Mouse (Mus musculus) lung, postnatal 4 days (tissue): ENCODE data around the gene Anp32e.
"Not testable (repeated sequence)": the region's sequence is repeated elsewhere in the genome, so short reads cannot be mapped to it uniquely, and the experiment has no call there.

Experiments used
- DNase-seq, 2 experiments: peaks; one replicate each; pipeline ENCODE4 v3.0.0; 2021

Anp32e gene

DNA sequence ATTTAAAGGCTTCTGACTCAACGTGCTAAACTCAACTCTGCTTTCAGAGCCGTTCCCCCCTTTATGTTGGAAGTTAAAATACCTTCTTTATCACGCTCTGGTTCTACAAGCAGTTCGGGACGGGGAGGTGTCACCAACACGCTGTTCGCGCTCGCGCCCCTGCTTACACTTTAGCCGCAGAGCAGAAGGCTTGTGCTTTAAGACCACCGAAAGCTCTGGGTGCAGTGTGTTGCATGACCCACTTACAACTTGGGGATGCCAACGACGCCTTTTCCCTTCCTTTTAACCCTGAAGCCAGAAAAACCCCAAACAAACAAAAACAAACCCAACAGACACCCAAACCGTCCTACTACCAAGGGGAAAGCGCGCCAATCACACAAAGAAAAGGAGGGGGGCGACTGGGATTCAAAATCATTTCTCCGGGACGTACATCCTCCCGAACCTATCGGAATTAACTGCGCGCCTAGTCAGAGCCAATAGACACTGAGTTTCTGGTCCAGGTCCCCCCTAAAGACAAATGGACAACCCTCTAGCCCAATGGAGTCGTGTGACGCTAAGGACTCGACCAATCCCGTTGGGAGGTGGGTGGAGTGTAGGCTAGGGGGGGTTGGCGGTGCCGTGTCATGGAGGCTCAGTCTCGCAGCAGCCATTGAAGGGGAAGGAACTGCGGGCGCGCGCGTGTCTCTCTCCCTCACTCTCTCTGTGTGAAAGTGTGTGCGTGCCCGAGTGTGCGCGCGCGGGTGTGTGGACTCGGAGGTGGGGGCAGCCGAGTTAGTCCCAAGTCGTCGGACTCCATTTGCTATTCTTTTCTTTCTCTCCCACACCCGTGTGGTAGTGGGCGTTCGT lies at the start of gene Anp32e:
Gene Anp32e (plus strand): TSS at position 589 of the 846 bp plus-strand sequence.
- DNase-seq, result peak; percentile 97 to 98

DNA sequence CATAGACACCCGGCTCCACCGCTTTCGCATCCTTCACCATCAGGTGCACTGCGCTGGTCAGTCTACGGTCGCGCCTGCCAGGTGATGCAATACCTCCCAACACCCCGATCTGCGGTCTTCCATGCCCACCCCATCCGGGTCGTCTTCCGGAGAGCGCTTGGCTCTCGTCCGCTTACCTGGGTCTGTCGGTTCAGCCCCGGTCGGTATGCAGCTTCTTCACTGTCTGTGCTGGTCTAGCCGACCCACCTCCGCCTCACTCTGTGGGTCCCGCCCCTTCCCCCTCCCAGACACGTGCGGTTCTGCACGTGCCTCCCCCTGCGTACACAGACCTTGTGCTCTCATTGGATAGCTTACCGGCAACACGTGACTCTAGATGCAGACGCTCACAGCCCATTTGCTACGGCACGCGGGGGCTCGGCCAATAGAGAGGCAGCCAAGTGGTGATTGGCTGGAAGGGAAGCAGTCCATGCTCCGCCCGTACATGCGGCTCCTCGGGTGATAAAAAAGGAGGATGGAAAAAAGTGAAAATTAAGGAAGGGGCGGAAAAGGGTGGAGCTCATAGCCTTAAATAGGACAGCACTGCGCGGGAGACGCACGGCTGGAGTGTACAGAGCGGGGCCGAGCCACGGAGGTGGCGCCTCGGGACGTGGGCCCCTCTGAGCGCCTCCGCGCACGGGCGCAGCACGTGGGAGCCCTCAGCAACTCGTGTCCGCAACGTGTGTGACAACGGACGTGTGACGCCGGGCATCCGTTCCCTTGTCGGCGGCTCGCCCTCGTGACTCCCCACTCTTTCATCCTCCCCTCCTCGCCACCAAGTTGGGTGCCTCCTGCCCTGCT lies 46.8 kb upstream of the Anp32e start, which contains the start of gene Ciart:
Gene Ciart (minus strand): TSS at position 273 of the 837 bp plus-strand sequence.
- DNase-seq, result peak; percentile 91 to 96

DNA sequence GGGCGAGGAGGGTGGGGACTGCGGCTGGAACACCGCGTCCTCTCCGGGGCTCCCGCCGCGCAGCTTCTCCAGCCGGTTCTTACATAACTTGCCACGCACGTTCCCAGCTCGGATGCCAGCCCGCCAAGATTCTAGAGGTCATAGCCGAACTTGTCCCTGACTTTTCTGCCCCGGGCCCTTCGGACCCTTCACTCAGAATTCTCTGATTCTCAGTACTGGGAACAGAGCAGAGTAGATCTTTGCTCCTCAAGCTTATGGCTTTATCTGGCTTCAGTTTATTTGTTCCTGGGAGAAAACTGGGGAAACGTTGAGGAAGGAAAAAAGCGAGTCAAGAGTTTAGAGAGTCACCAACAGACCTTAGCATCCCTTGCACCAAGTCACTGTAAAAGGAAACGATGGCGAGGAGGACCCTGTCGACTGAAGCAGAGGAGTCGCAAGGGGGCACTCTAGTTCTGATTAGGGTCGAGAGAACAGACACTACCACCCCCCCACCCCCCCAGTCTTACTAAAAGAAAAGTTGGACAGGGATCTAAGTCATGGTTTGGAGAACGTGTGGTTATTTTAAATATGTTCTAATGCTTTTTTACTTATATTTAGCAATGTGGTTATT lies 46.1 kb upstream of the Anp32e start:
- peak; percentile 67 to 82 for DNase-seq

DNA sequence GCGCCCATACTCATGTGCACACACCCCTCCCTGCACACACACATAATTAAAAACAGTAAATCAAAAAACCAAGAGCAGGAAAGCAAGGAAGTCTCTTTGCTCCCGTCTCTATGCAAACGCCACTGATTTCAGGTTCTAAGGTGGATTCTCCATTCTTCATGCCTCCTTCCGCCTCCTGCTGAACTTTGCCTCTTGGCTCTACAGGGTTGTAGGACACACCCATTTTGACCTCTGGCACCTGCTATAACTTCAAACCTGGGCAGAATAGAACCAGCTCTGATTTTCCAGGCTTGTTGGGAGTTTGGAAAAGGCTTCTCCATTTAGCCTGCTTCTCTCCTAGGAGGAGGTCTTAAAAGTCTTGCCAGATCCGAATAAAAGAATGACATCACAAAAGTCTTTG lies 44.6 kb upstream of the Anp32e start:
- DNase-seq, result no peak

DNA sequence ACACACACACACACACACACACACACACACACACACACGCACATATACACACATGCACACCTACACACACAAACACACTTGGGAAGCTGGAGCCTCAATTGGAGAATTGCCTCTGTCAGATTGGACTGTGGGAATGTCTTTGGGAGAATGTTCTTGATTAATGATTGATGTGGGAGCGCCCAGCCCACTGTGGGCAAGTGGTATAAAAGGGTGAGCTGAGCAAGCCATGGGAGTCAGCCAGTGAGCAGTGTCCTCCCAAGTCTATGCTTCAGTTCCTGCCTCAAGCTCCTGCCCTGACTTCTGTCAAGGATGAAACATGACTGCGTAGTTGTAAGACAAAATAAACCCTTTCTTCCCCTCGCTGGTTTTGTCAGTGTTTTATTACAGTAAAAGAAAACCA lies 41.5 kb upstream of the Anp32e start:
- DNase-seq, result no peak

DNA sequence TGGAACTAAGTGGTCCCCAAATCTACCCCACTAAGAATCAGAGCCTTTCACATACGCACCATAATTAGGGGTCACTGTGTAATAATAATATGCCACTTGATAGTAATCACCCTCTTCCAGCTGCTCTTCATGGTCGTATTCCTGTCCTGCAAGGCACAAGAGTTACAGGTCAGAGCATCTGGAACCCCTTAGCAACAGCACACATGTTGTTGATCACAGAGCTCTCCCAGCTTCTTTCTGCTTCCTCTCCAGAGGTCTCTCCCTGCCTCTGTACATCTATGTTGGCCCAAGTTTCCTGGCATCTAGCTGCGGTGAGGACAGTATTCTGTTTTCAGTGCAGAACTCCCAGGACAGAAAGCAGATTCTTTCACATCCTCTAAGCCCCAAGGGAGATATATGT lies 39.4 kb upstream of the Anp32e start:
- no peak for DNase-seq

DNA sequence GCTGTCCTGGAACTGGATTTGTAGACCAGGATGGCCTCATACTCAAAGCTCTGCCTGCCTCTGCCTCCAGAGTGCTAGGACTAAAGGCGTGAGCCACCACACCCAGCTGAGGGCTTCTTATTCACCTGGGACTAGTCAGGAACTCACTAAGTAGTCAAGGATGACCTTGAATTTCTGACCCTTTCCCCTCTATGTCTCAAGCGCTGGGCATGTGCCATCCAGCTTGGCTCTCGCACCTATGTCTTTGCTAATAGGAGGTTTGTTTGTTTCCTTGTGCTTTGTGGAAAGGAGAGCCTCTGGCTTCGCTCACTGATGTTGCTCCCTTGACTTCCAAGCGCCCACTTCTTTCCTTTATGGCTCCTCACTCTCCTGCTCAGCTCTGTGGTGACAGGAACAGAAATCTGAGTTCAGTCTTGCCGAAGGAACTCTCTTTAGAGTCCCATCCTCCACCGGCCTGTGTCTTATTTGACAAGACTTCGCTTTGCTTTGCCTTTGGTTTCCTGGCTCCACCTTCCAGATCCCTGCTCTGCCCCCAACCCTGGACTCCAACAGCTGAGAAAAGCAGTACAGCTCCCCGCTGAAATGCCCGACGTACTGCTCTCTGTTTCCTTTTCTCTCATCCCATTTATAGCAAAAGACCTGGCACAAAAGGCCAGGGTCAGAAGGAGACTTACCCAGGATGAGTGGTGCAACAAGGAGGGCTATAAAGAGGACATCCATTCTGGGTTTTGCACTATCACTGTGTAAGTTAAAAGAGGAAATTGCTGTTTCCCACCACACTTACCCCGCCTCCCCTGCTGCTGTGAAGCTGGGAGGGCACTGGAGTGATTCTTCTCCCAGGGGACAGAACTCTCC lies 37.6 kb upstream of the Anp32e start, which contains the start of gene BC028528:
Gene BC028528 (minus strand): TSS at position 795 of the 855 bp plus-strand sequence.
- DNase-seq, result peak; percentile 75 to 80

DNA sequence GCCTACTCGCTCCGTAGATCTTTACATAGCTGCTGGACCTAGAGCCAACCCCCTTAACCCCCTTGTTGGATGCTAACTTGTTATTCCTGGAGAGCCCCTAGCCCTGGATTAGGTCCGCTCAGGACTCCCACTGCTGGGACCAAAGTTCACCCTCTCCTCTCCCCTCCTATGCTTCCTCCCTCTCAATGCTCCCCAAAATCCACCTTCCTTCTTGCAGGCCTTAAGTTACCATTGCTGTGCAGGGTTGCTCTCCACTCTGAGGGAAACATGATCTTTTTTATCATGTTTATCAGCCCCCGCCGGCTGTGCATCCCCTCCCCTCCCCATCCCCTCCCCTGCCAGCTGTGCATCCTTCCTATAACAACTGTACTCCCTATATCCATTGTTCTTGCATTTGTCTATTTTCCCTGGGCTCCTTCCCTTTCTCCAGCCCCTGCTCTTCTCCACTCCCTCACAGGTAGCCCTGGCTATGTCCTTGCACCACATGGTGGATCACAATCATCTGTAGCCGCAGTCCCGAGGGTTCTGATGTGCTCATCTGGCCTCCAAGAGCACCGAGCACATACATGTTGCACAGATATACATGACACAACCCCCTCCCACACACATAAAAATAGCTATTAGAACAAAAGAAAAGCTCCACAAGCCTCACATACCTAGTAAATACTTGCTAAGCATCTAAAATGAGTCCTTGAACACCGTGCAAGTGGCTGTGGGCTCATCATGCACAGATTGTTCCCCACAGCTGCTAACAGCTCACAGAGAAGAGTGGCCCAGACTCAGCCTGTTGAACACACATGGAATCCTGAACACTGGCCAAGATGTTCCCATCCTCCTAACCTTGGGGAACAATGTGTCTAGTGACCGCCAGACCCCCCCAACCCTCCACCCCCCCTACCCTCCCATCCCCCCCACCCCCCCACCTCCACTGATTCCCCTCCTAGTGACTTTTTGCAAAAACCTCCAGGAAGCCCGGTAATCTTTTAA lies 36.7 kb upstream of the Anp32e start:
- DNase-seq, result peak in 1 of 2 experiments; percentile 49

DNA sequence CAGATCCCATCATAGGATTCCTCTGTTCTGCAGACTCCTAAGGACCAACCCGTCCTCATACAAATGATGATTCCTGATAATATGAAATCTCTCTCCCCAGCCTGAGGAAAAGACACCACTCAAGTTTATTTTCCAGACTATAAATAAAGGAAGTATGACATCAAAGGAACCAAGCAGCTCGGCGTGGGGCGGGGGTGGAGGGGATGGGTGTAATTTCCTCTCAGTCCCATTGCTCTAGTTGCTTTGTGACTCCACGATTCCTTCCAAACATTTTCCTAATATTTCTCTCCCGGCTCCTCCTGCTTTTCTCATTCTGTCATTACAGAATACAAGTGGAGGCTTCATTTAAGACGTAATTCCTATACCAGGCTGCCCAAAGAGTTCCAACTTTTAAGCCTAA lies 35.9 kb upstream of the Anp32e start:
- peak; percentile 69 to 73 for DNase-seq

DNA sequence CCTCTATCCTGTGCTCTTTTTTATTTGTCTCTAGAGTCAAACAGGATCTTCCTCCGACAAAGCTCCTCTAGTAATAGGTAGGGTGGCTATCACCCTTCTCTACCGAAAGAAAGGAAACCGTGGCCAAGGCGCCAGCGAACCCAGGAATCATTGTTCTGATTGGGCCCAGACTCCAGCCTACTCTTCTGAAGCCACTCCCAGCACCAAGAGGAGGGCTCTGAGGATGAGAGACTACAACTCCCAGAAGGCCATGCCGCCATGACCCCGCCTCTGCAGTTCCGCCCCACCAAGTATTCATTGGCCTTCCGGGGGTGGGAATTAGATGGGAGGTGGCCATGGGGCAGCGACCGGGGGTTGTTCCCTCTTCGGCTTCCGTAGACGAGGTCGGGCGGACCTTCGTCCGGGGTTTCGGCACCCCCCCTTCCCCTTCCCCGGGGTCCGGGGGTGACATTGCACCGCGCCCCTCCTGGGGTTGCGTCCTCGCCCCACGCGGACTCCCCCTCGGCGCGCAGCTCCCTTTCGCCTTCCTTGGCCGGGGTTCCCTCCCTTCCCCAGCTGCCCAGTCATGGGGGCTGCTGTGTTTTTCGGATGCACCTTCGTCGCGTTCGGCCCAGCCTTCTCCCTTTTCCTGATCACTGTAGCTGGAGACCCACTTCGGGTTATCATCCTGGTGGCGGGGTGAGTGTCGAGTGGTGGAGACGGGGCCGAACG lies 35.3 kb upstream of the Anp32e start, which contains the start of gene Aph1a:
Gene Aph1a (plus strand): TSS at position 364 of the 711 bp plus-strand sequence.
- peak; percentile 97 to 99 for DNase-seq

DNA sequence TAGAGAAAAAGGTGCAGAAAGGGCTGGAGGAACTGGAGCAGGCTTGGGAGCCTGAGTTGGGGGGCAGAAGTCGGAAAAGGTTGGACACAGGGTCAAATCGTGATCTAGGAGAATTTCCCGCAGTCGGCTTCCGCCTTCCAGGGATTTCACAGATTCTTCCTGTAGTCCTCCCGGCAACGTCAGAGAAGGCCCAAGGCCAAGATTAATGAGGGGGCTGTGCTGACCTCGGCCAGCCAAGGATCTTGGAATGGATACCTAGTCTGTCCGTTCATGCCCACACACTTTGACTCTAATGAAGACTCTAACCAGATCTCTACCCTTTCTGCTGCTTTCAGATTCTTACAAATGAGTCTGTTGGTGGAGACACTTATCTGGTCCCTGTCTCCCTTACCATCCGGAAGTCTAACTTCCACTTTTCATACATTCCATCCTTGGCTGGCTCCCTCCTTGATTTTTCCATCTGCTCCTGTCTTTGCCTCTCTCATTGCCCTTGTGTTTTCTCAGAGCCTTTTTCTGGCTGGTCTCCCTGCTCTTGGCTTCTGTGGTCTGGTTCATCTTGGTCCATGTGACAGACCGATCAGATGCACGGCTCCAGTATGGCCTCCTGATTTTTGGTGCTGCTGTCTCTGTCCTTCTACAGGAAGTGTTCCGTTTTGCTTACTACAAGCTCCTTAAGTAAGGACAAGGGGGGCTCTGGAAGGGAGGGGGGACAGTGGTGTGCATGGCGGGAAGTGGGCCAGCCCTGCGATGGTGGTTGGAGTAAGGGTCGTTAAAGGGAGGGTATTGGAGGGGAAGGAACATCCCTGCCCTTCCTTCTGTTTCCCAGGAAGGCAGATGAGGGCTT lies 34.5 kb upstream of the Anp32e start:
- DNase-seq, result peak; percentile 77 to 80

DNA sequence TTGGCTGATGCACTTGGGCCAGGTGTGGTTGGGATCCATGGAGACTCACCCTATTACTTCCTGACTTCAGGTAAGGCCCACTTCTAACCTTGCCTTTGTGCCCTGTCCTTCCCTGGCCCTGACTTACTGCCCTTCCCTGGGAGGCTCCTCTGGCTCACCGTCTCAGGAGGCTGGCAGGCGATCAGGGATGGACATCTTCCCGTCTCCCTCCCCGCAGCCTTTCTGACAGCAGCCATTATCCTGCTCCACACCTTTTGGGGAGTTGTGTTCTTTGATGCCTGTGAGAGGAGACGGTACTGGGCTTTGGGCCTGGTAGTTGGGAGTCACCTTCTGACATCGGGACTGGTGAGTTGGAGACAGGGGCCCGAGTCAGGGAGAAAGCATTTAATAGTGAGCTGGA lies 33.5 kb upstream of the Anp32e start:
- DNase-seq, result not testable (repeated sequence)

DNA sequence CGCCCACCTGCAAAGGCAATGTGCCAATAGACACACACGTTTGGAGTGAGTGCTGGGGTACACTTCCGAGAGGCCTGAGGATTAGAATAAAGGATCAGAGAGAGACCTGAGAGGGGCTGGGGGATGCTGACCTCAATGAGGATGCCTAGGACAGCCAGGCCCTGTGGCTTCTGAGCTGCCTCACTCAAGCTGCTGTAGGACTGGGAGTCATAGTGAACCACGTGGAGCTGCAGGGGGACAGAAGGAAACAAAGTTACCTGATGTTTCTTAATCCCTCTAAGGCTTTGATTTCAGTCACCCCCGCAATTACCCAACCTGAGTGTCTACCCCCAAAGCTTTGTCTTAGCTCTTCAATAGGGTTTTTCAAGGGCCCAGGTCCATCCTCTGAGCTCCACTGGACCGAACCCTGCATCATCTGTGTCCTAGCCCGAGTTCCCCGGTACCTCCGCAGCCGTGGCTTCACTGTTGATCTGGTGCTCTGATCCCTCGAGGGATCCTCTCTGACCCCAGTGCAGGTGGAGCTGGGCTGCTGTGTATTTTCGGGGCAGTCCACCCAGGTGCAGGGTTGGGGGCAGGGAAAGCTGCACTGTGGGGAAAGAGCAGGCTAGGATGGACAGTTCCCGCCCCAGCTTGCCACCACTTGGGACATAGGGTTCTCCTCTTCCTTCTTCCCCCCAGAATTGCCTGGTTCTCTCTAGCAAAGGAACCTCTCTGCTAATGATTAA lies 29.1 kb upstream of the Anp32e start:
- no peak for DNase-seq

DNA sequence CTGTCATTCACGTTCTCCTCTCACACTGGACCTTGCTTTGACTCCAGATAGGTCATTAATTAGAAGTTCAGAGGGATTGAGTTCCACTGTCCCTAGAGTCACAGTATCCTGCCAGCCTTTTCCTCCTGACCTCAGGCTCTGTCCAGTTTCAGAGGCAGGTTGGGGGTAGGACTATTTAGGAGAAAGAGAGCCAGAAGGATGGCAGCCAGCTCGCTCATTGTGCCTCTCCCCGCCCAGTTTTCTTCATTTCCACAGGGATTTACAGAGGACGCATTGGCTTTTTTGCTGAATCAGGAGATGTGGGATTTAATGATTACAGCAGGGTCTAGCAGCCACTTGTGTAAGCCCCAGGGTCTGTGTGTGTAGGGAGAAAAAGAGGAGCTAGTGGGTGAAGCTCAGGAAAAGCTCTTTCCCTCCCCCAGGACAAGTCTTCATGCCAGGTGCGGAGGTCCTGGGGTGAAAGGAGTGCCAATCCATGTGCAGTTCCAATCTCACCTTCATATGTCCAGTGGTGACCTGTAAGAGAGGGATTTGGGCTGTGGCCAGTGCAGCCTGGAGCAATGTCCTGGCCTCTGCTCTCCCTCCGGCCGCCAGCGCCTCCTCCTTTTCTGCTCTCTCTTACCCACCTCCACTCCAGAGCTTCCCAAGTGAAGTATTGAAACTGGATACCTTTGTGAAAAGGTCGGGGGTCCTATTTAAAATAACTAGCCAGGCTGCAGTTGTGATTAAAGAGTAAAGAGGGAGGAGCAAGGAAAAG lies 27.3 kb upstream of the Anp32e start:
- DNase-seq, result no peak

DNA sequence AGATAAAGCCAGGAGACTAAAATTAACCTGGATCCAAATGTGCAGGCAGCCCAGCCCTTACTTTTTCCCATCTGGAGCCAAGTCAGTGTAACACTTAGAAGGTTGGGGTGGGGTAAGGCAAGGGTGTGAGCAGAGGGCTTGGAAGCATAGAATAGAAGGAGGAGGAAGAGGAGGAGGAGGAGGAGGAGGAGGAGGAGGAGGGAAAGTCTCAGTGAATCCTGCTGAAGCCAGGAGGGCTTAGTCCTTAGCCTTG lies 26.7 kb upstream of the Anp32e start:
- DNase-seq, result no peak

DNA sequence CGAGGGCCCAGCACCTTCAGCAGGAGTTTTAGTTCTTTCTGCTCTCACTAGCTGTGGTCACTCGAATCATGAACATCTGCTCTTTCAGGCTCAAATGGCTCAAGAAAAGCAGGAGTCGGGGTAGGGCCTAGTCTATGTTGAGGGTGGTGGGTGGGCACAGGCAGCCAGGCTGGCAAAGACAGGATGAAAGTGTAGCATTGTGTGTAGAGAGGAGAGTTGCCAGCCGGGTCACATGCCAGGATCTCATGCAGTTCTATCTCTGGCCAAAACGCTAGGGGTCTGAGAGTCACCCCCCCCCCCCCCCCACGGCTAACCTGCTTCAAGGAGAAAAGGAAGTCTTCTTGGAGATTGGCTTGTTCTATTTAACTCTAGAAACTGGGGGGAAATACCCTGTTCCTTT lies 26.4 kb upstream of the Anp32e start:
- DNase-seq, result no peak

DNA sequence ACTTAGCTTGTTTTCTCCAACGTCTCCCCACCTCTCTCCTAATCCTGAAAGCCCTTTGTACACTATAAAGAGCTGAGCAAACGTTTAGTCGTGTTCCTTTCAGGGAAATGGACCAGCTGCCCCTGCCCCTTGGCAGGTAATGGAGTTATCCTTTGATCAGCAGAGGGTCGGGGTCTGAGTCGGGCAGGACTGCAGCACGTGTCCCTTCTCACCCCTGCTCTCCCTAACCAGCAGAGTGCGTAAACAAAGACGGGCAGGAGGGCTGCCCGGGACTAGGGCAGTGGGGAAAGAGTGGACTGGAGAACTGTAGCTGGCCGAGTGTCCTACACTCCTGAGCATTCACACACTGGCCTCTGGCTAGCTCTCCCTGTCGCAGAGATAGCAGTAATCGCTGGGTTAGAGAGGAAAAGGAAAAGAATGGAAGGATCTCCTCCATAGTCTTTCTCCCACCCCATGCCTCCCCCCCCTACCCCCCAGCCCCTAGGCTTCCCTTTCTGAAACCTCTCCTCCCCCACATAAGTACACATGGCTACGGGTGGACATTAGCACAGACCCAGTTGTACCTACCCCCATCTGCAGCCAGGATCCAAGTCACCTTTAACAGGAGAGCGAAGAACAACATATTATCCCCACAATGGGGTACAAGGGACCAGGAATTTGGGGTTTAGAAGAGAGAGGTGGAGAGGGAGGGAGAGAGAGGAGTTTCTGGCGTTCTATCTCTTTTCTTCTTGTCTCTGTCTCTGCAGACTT lies 25.1 kb upstream of the Anp32e start:
- no peak for DNase-seq
